Mouse (Mus musculus) left cerebral cortex, adult 2 months (tissue): ENCODE results near the gene Pyy. TPM values are rescaled to one million over a fixed set of nuclear protein-coding genes. Genes with fewer than 3 reads are reported as not detected.

Source experiments
- DNase-seq, 2 experiments: peaks; one replicate each; pipeline ENCODE4 v3.0.0; 2021 to 2022; ENCODE audit warnings: low spot score in 2 of 2, mixed read lengths in 1 of 2; ENCODE audit errors: extremely low spot score in 1 of 2
- H3K27ac ChIP-seq: fragments of 200-600 bp; 2 replicates; pipeline ENCODE4 v1.8.1; 2022
- H3K4me3 ChIP-seq: fragments of 200-600 bp; 2 replicates; pipeline ENCODE4 v1.8.1; 2022
- CTCF ChIP-seq: fragments of 200-600 bp; IDR thresholded peaks from 2 replicates; pipeline ENCODE4 v1.8.1; 2022; ENCODE audit warnings: antibody characterized with exemption, mild to moderate bottlenecking, moderate library complexity
- intact Hi-C: fragments of 180-260 bp; cut with DNase I; formaldehyde crosslinking; loops from one replicate; pipeline ENCODE4 v1.15.1; 2025
- long read RNA-seq, 2 experiments: library from polyadenylated mRNA; stranded (forward); transcript quantifications; one replicate each; pipeline ENCODE4 v2.0.0; 2021; ENCODE audit warnings: borderline mapping rate in 2 of 2
- total RNA-seq, 2 experiments: library from RNA; stranded (reverse); gene quantifications; 2 replicates each; pipeline ENCODE4 v1.2.3; 2021

Pyy gene
- total RNA-seq = not detected
- long read RNA-seq, experiment 1 = 0 reads
- long read RNA-seq, experiment 2 = 0 reads

- no peak for TF ChIP-seq CTCF
- intact Hi-C loops = loop anchor here (10.0 kb wide), 1 partner anchor 193 kb away; no protein-coding TSS in a partner anchor
- no peak within 1 kb of the TSS for H3K27ac ChIP-seq
Observed at GRCm38 (mm10) chr11:102107732-102108131, at the start of gene Pyy. Gene Pyy (minus strand): TSS chr11:102107832.

GRCm38 (mm10) chr11:102156786-102157089 is 49.1 kb upstream of the Pyy start:
- TF ChIP-seq CTCF = no peak
- no peak overlapping the region for H3K27ac ChIP-seq
- DNase-seq = no peak
- intact Hi-C loops = loop anchor here (5.0 kb wide), 2 partner anchors 111 to 169 kb away; partner anchors contain the start of genes Asb16 and Dusp3
- no peak overlapping the region; the same call in 1 of the 2 replicates for H3K4me3 ChIP-seq

More at GRCm38 (mm10) chr11:102107732-102108131, at the start of gene Pyy:
- no peak for DNase-seq
- no peak within 1 kb of the TSS for H3K4me3 ChIP-seq

- DNase-seq = peak; percentile 86
- Histone ChIP-seq H3K4me3 (peak within 1 kb of the TSS; percentile 64), H3K27ac (peak within 1 kb of the TSS; percentile 78)
- intact Hi-C loops = loop anchor here (5.0 kb wide), 2 partner anchors 111 to 169 kb away; partner anchors contain the start of genes Asb16 and Dusp3
- TF ChIP-seq CTCF = peak; percentile 61
Observed at GRCm38 (mm10) chr11:102156039-102156785, 48.6 kb upstream of the Pyy start, which contains the start of gene Tmem101. Gene Tmem101 (minus strand): TSS chr11:102156404.

GRCm38 (mm10) chr11:102147213-102147989 is 39.8 kb upstream of the Pyy start:
- intact Hi-C loops = no loop called here
- Histone ChIP-seq H3K27ac (no peak overlapping the region), H3K4me3 (no peak overlapping the region)
- no peak; the same call in none of the 2 replicates for TF ChIP-seq CTCF
- DNase-seq = no peak

- TF ChIP-seq CTCF = no peak
- Histone ChIP-seq H3K27ac (no peak overlapping the region), H3K4me3 (no peak overlapping the region)
- no peak for DNase-seq
- intact Hi-C loops = no loop called here
Observed at GRCm38 (mm10) chr11:102146531-102146930, 38.9 kb upstream of the Pyy start.

- TF ChIP-seq CTCF = no peak
- intact Hi-C loops = no loop called here
- no peak for DNase-seq
- H3K4me3 ChIP-seq = no peak overlapping the region
- H3K27ac ChIP-seq = no peak overlapping the region
Observed at GRCm38 (mm10) chr11:102146005-102146404, 38.4 kb upstream of the Pyy start.

- H3K27ac ChIP-seq = no peak within 1 kb of the TSS
- TF ChIP-seq CTCF = no peak
- no peak for DNase-seq
- intact Hi-C loops = no loop called here
- H3K4me3 ChIP-seq = no peak within 1 kb of the TSS
Observed at GRCm38 (mm10) chr11:102145471-102146001, 37.9 kb upstream of the Pyy start, which contains the start of gene Nags. Gene Nags (plus strand): TSS chr11:102145513.

GRCm38 (mm10) chr11:102144957-102145470 is 37.4 kb upstream of the Pyy start:
- intact Hi-C loops = no loop called here
- no peak for DNase-seq
- no peak overlapping the region for H3K27ac ChIP-seq
- TF ChIP-seq CTCF = no peak
- H3K4me3 ChIP-seq = no peak overlapping the region

GRCm38 (mm10) chr11:102142355-102142754 is 34.7 kb upstream of the Pyy start:
- Histone ChIP-seq H3K27ac (no peak overlapping the region), H3K4me3 (no peak overlapping the region)
- no peak for TF ChIP-seq CTCF
- intact Hi-C loops = no loop called here
- DNase-seq = no peak

- intact Hi-C loops = no loop called here
- H3K4me3 ChIP-seq = no peak overlapping the region
- TF ChIP-seq CTCF = peak; percentile 86
- H3K27ac ChIP-seq = no peak overlapping the region
- peak; percentile 61 to 73 for DNase-seq
Observed at GRCm38 (mm10) chr11:102140508-102140907, 32.9 kb upstream of the Pyy start.

GRCm38 (mm10) chr11:102138447-102138740 is 30.8 kb upstream of the Pyy start:
- DNase-seq = peak; percentile 64 to 69
- intact Hi-C loops = loop anchor here (1.0 kb wide), 2 partner anchors 36 to 77 kb away; no protein-coding TSS in a partner anchor
- TF ChIP-seq CTCF = peak; percentile 94
- Histone ChIP-seq H3K4me3 (no peak overlapping the region), H3K27ac (no peak overlapping the region)
